Mouse (Mus musculus): ENCODE results near the gene Olfr804.

The Olfr804 gene

DNA sequence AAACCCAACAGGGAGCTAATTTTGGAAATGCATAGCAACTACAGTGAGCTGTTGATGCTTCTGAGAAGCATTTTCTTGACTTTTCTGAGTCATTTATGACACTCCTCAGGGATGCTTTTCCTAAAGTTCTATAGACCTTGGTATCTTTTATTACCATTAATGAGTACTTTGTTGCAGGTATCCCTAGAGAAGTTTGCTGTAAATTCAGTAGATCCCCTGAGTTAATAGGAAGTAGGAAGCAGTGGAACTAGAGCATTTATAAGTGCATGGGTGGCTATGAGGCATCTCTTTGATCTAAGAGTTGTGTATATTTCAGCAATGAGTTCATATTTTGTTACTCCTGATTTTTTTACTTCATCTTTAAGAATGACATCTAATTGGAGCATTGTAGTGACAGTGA is at the start of gene Olfr804:
Gene Olfr804, plus strand, starts transcription at position 301 of the 400 bp plus-strand sequence.
- no peak for DNase-seq

DNA sequence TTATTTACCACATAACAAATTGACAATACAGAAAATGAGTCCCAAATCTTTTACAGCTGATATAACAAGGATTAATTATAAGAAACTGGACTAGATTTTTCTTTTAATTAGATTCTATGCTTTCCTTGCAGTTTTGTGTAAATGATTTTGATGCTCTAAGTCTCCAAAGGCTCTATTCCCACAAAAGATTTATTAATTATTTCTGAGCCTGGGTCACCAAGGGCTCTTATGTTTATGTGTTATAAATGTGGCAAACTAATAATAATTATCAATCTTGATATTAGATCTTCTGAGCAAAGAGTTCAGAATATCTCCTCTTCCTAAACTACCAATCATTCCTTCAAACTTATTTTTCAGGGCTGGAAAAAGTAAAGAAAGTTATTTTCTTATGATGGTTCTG is 45.6 kb upstream of the Olfr804 start, which contains the start of gene Olfr800:
Gene Olfr800, plus strand, starts transcription at position 301 of the 400 bp plus-strand sequence.
- DNase-seq = no peak

DNA sequence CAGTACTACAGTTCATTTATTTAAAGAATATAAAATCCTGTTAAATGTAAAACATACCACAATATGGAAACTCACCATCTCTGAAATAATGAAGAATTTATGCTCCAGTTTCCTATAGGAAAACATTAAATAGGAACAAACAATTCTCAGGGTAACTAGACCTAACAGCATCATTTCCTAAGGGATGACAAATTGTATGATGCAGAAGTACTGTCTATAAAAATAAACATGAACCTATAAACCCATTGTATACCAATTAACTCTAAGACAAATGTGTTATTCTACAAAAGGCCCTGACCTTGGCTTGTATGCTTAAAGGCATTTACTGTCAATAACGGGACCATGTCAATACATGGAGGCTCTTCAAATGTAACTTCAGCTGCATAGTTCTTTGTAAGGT is 29.2 kb upstream of the Olfr804 start, which contains the start of gene Olfr801:
Gene Olfr801, minus strand, starts transcription at position 101 of the 400 bp plus-strand sequence.
- no peak for DNase-seq

DNA sequence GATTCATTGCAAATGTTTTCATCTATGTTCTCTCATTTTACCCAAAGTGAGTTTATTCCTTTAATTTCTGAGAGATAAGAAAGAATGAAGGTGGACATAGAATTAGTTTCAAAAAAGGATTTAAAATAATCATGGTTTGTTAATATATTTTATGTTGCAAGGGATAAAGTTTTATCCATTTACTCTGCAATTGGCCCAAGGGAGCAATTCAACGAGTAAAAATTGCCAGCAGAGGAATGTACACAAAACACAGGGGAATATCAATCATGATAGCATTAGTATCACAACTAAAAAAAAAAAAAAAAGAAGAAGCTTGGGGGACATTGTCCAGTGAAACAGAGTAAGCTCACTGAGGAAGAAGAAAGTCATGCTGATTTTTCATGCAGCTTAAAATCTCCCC is 14.9 kb upstream of the Olfr804 start, which contains the start of gene Olfr802:
Gene Olfr802, minus strand, starts transcription at position 101 of the 400 bp plus-strand sequence.
- DNase-seq = no peak

DNA sequence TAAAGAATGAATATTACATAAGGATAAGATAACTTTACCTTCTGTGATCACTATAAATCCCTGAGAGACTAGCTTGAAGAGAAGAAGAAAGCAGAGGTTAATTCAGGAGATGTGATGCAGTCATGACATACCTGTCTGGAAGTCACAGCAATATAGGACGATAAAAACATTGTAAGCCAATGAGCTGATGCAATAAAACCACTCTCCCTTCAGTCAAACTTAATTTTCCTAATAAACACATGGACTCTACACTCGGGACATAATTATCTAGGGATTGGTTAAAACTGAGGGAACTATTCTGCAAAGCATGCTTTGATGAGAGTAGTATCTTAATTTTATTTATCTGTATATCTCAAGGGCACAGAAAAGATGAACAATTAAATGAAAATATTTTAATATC is 8.8 kb upstream of the Olfr804 start, which contains the start of gene Olfr803:
Gene Olfr803, minus strand, starts transcription at position 101 of the 400 bp plus-strand sequence.
- DNase-seq = no peak

DNA sequence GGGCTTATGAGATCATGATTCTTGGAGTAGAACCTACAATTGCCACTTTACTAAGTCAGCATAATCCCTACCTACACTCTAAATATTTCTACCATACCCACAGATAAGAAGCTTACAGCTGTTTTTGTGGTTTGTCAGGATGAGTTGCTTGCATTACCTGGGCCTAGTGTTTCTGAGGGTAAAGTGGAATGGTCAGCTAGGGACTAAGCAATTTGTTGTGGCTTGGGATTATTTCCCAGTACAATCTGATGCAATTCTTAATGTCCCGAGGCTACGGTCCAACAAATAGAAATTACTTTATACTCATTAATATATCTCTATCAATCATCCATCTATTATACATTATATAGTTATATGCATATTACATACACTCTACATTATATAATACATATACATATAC is 26.3 kb downstream of the Olfr804 start, which contains the start of gene Olfr805:
Gene Olfr805, minus strand, starts transcription at position 101 of the 400 bp plus-strand sequence.
- DNase-seq = no peak

DNA sequence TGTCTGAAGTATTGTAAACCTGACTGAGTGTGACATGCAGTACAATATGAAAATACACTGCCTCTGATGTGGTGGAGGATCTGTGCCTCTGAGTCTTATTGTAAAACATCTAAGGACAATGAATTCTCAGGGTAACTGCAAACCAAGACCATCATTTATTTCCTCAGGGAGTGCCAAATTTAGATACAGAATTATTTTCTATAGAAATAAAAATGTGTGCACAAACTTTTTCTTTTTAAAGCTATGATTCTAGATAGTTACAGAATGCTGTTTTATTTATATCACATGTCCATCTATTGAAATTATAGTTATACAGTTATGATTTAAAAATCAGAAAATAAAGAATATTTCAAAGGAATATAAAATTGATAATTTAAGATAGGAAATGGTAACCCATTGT is 38.8 kb downstream of the Olfr804 start, which contains the start of gene Olfr806:
Gene Olfr806, minus strand, starts transcription at position 101 of the 400 bp plus-strand sequence.
- DNase-seq = no peak

DNA sequence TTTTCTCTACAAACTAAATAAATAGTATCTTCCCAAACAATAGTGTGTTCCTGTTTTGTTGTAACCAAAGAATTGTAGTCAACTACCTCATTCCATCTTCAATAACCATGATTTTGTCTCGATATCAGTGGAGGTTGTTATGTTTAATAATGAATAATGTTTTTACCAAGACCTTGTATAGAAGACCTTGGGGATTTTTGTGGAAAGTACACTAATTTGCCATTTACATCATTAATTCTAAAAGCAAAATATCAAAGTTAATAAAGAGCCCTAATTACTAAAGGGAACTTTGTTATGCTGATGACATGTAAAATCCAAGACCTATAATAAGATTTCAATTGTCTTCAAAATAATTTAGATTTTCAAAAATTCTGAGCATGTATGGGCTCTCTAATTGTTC is 54.7 kb downstream of the Olfr804 start, which contains the start of gene Olfr807:
Gene Olfr807, minus strand, starts transcription at position 101 of the 400 bp plus-strand sequence.
- DNase-seq = no peak
